Mouse (Mus musculus) CD4-positive helper T cell, adult 2 months (primary cell): Measurements from ENCODE around the gene Tgm2.

Experiments
- DNase-seq: peaks from one replicate; pipeline ENCODE4 v3.0.0-alpha.2; 2012; ENCODE audit warnings: low read depth, missing footprints, low spot score

The Tgm2 gene

GRCm38 (mm10) chr2:158070885-158071632 is 75.2 kb downstream of the Tgm2 start:
- DNase-seq = no peak

- no peak for DNase-seq
These were observed 77.7 kb downstream of the Tgm2 start for GRCm38 (mm10) chr2:158068444-158068971.

- DNase-seq = no peak
These were observed 78.9 kb downstream of the Tgm2 start for GRCm38 (mm10) chr2:158067260-158067824.

- no peak for DNase-seq
These were observed 79.8 kb downstream of the Tgm2 start for GRCm38 (mm10) chr2:158066456-158066855.
